Mouse (Mus musculus) spleen, adult 2 months (tissue): ENCODE results near the gene Dctn5.

Experiments
- CTCF ChIP-seq: fragments of 200-500 bp; IDR thresholded peaks from 2 replicates; pipeline ENCODE4 v1.5.1; 2011; ENCODE audit warnings: mild to moderate bottlenecking, inconsistent platforms; ENCODE audit not compliant: insufficient read depth, insufficient read length, insufficient replicate concordance; ENCODE audit errors: extremely low read depth
- POLR2A ChIP-seq: fragments of 200-500 bp; IDR thresholded peaks from 2 replicates; pipeline ENCODE4 v1.6.1; 2011; ENCODE audit warnings: low read depth, low read length, inconsistent platforms

DNA sequence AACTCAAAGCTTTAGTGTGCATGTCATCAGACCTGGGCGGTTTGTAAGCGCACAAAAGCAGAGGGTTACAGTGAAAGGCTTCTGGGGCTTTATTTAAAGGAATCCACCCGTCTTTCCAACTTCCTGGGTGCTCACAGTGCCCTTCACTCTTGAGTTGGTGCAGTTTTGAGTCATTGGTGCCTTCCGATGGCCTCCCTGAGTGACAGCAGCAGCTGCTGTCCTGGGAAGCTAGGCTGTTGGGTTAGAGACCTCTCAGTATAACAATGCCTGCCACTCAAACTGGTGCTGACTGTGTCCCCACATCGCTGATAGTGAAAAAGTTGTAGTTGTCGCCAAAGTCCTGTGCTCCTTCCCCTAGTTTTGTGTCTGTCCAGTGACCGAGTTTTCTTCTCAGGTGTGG is 34.4 kb downstream of the Dctn5 start:
- TF ChIP-seq CTCF (no peak), POLR2A (no peak)
